Mouse (Mus musculus): ENCODE measurements around the gene Med13l.

DNA sequence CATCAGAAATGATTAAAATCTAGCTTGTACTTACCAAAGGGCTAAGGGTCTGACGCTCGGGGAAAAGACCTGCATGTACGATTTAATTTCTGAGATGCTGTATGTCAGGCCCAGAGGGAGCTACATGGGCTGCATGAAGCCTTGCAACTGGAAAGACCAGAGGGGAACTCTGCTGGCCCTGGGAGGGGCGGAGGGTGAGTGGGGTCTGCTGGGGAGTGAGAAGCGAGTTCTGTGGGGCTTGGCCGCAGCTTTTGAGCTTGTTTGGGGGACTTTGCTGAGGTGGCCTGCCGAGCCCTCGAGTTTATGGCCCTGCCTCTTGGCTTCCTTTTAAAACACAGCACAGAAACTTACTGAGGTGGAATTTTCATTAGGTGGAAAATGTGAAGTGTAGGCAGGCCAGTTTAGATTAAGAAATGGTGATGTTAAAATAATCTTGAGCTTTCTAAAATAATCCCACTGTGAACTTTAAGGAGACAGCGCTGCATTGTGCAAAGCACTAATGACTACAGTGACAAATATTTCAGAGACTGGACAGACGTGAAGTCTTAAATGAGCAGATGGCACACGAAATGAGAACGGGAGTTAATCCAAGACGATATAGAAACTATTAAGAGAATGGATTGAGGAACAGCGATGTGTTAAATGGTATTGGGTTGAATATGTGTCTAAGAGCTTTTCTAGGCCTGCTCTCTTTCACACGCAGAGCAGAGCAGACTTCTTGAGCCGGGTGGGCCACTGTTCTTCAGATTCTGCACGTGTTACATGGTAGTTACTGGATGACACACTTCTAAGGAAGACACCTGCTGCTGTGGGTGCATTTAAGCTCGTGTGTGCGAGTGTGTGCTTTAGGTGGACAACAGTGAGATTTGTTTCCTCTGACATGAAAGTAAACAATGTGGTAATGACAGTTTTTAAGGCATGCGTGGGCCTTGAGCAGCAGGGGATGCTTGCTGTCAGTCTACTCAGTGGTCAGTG is 9.4 kb downstream of the Med13l start:
- no peak for TF ChIP-seq GATA1 (IDR thresholded peaks at IDR 0.05; ENCODE audit: borderline replicate concordance, low read length)
- no peak for TF ChIP-seq FLI1 (IDR thresholded peaks at IDR 0.05; ENCODE audit: low read length)
